Mouse (Mus musculus) heart, postnatal 0 days (tissue): Measurements from ENCODE around the gene Zfp426.

ENCODE experiments used
- CTCF ChIP-seq: IDR thresholded peaks from 2 replicates; pipeline ENCODE4 v1.5.1; 2016; ENCODE audit warnings: antibody characterized with exemption, control low read depth, low read depth
- EP300 ChIP-seq: IDR thresholded peaks from 2 replicates; pipeline ENCODE4 v1.6.1; 2016; ENCODE audit warnings: antibody characterized with exemption, low read depth

DNA sequence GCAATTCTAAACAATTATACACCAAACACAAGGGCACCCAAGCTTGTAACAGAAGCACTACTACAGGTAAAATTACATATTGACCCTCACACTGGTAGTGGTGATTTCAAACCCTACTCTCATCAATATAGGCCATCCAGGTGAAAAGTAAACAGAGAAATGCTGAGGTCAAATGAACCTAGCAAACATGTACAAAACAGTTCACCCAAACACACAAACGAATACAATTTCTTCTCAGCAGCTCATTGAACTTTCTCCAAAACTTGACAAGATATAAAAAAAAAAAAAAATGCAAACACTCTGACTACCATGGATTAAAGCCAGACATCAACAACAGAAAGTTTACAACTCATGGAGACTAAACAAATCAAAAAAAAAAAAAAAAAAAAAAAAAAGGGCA, 41.1 kb downstream of the Zfp426 start:
- no peak for TF ChIP-seq EP300
- no peak for TF ChIP-seq CTCF
